Mouse (Mus musculus) thymus, postnatal 36 days (tissue): ENCODE data around the gene Mrpl36.
A peak's percentile ranks its signal among the peaks of the same experiment; 100 is the strongest.

Experiments
- DNase-seq, 2 experiments: peaks; one replicate each; pipeline ENCODE4 v3.0.0; 2022; ENCODE audit warnings: mixed read lengths in 2 of 2

Gene Mrpl36

GRCm38 (mm10) chr13:73327827-73328698, at the start of gene Mrpl36, which contains the start of gene Ndufs6:
Gene Mrpl36 (plus strand): TSS chr13:73328513.
Gene Ndufs6 (minus strand): TSS chr13:73328542.
- peak; percentile 93 to 96 for DNase-seq

GRCm38 (mm10) chr13:73279196-73279595, 49.1 kb upstream of the Mrpl36 start:
- DNase-seq, result no peak

- DNase-seq, result no peak
Measured at GRCm38 (mm10) chr13:73282407-73282806, 45.9 kb upstream of the Mrpl36 start.

- DNase-seq, result no peak
Measured at GRCm38 (mm10) chr13:73283534-73283933, 44.8 kb upstream of the Mrpl36 start.

GRCm38 (mm10) chr13:73290206-73290605, 38.1 kb upstream of the Mrpl36 start:
- DNase-seq, result no peak

GRCm38 (mm10) chr13:73291102-73291501, 37.2 kb upstream of the Mrpl36 start:
- DNase-seq, result no peak

- no peak for DNase-seq
Measured at GRCm38 (mm10) chr13:73298717-73299116, 29.6 kb upstream of the Mrpl36 start.

- no peak for DNase-seq
Measured at GRCm38 (mm10) chr13:73299322-73299721, 29.0 kb upstream of the Mrpl36 start.

GRCm38 (mm10) chr13:73304729-73305128, 23.6 kb upstream of the Mrpl36 start:
- DNase-seq, result no peak

GRCm38 (mm10) chr13:73305398-73306084, 22.8 kb upstream of the Mrpl36 start:
- no peak for DNase-seq

- DNase-seq, result no peak
Measured at GRCm38 (mm10) chr13:73306085-73306410, 22.3 kb upstream of the Mrpl36 start.

GRCm38 (mm10) chr13:73306430-73306829, 21.9 kb upstream of the Mrpl36 start:
- DNase-seq, result no peak

- DNase-seq, result peak; percentile 44 to 51
Measured at GRCm38 (mm10) chr13:73310183-73310929, 18.0 kb upstream of the Mrpl36 start.

- DNase-seq, result no peak
Measured at GRCm38 (mm10) chr13:73320048-73320447, 8.3 kb upstream of the Mrpl36 start.

GRCm38 (mm10) chr13:73322626-73323025, 5.7 kb upstream of the Mrpl36 start:
- DNase-seq, result no peak

GRCm38 (mm10) chr13:73323406-73323805, 4.9 kb upstream of the Mrpl36 start:
- no peak for DNase-seq

- peak; percentile 87 to 88 for DNase-seq
Measured at GRCm38 (mm10) chr13:73330844-73331501, 2.7 kb downstream of the Mrpl36 start.

GRCm38 (mm10) chr13:73331736-73332135, 3.4 kb downstream of the Mrpl36 start:
- no peak for DNase-seq

GRCm38 (mm10) chr13:73336753-73337152, 8.4 kb downstream of the Mrpl36 start:
- no peak for DNase-seq

- DNase-seq, result peak; percentile 16
Measured at GRCm38 (mm10) chr13:73345102-73345890, 17.0 kb downstream of the Mrpl36 start.

- no peak for DNase-seq
Measured at GRCm38 (mm10) chr13:73346131-73346530, 17.8 kb downstream of the Mrpl36 start.

- no peak for DNase-seq
Measured at GRCm38 (mm10) chr13:73346743-73347142, 18.4 kb downstream of the Mrpl36 start.
